Mouse (Mus musculus) neural tube, embryonic 11.5 days (tissue): ENCODE data around the gene Eif3d. TPM values are rescaled to one million over a fixed set of nuclear protein-coding genes. Genes with fewer than 3 reads are reported as not detected.
A peak's percentile ranks its signal among the peaks of the same experiment; 100 is the strongest.

ENCODE experiments used
- ATAC-seq: fragments of 200-750 bp; cut with Nextera tagmentation; 2 replicates; pipeline ENCODE4 v1.8.0; 2017; ENCODE audit warnings: moderate number of reproducible peaks, mild to moderate bottlenecking, moderate TSS enrichment, moderate library complexity; ENCODE audit not compliant: insufficient read depth, low FRiP score, low TSS enrichment
- DNase-seq: peaks from one replicate; pipeline ENCODE4 v3.0.0-alpha.2; 2015; ENCODE audit warnings: low spot score
- H3K27ac ChIP-seq: fragments of 300-500 bp; sonication (generic); 2 replicates; pipeline ENCODE4 v1.5.1; 2014; ENCODE audit warnings: low read depth, mild to moderate bottlenecking, low read length
- H3K27me3 ChIP-seq: fragments of 300-500 bp; sonication (generic); 2 replicates; pipeline ENCODE4 v1.6.1; 2014; ENCODE audit warnings: mild to moderate bottlenecking, low read length, mixed read lengths; ENCODE audit not compliant: control insufficient read depth, insufficient read depth
- H3K36me3 ChIP-seq: fragments of 300-500 bp; sonication (generic); 2 replicates; pipeline ENCODE4 v1.6.1; 2014; ENCODE audit warnings: mild to moderate bottlenecking, low read length, moderate library complexity, mixed read lengths; ENCODE audit not compliant: control insufficient read depth, insufficient read depth
- H3K4me1 ChIP-seq: fragments of 300-500 bp; sonication (generic); 2 replicates; pipeline ENCODE4 v1.6.1; 2014; ENCODE audit warnings: low read length, mixed read lengths; ENCODE audit not compliant: control insufficient read depth, insufficient read depth
- H3K4me2 ChIP-seq: fragments of 300-500 bp; sonication (generic); 2 replicates; pipeline ENCODE4 v1.6.1; 2014; ENCODE audit warnings: low read depth, mild to moderate bottlenecking, moderate library complexity
- H3K4me3 ChIP-seq: fragments of 300-500 bp; sonication (generic); 2 replicates; pipeline ENCODE4 v1.5.1; 2014; ENCODE audit warnings: low read depth, low read length
- H3K9ac ChIP-seq: fragments of 300-500 bp; sonication (generic); 2 replicates; pipeline ENCODE4 v1.6.1; 2014; ENCODE audit warnings: mild to moderate bottlenecking, low read length
- H3K9me3 ChIP-seq: fragments of 300-500 bp; sonication (generic); 2 replicates; pipeline ENCODE4 v1.6.1; 2016; ENCODE audit warnings: low read length; ENCODE audit not compliant: control insufficient read depth
- WGBS: fragments of 180-500 bp; shearing (Covaris S2); extraction: QIAGEN DNeasy Blood & Tissue Kit; methylation state at CpG from one replicate; pipeline ENCODE4 v1.1.7; 2014; 5-methylcytosine and 5-hydroxymethylcytosine counted together
- polyA plus RNA-seq: library from polyadenylated mRNA; unstranded; fragments of >200 nt; fragmentation: Nextera tagmentation; extraction: Ambion mirVana; gene quantifications from 2 replicates; pipeline ENCODE4 v1.2.1, GENCODE M21; 2014

Gene Eif3d
- polyA plus RNA-seq, 1 experiment from 2014 or later: 243 TPM

- no peak overlapping the region for H3K4me2 ChIP-seq
- WGBS: 75% methylated on average over 5 of the region's 5 CpGs
- no peaks in the 10 kb centered on the region for H3K27me3 ChIP-seq
Observed at GRCm38 (mm10) chr15:77938516-77938915, 32.1 kb downstream of the Eif3d start.

DNA sequence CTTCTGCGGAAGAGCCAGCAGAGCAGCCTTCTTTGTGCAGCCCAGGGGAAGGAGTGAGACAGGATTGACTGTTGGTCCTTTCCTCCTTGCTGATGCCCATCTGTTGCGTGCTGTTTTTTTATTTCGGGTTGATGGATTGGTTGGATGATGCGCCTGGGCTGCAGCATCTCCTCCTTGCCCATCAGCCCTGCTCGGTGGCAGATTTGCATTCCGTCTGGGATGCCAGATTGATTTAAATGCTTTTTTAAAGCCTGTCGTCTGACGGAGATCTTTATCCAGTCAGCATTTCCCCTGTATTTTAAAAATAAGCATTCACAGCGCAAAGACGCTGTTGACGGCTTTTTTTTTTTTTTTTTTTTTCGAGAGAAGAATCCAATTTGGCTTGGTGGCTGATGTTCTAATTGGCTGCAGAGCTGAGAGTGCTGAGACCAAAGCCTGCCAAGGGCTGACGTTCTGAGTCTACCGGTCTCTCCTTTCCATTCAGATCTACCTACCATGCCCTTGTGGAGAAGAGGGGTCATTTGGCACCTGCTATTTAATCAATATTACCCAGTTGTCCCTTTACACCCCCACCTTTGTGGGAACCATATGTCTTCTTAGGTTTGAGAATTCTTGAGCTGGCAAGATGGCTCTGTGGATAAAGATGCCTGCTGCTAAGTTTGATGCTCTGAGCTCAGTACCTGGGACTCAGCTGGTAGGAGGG lies 34.8 kb downstream of the Eif3d start:
- DNase-seq (no peak), ATAC-seq (no peak)
- Histone ChIP-seq H3K4me1 (no peaks in the 10 kb centered on the region), H3K4me2 (no peak overlapping the region), H3K9ac (no peak overlapping the region), H3K27ac (no peak overlapping the region), H3K36me3 (no peaks in the 10 kb centered on the region), H3K27me3 (no peaks in the 10 kb centered on the region), H3K9me3 (no peaks in the 10 kb centered on the region), H3K4me3 (no peak overlapping the region)
- WGBS: 78% methylated on average over 14 of the region's 14 CpGs

More at GRCm38 (mm10) chr15:77938516-77938915, 32.1 kb downstream of the Eif3d start:
- Histone ChIP-seq H3K9me3 (no peaks in the 10 kb centered on the region), H3K27ac (no peak overlapping the region), H3K9ac (no peak overlapping the region), H3K4me1 (no peaks in the 10 kb centered on the region), H3K36me3 (no peaks in the 10 kb centered on the region), H3K4me3 (no peak overlapping the region)
- DNase-seq (no peak), ATAC-seq (no peak)

- H3K4me3 ChIP-seq: no peak overlapping the region
- H3K27me3 ChIP-seq: no peaks in the 10 kb centered on the region
- ATAC-seq: no peak
- no peak for DNase-seq
- no peaks in the 10 kb centered on the region for H3K36me3 ChIP-seq
- no peak overlapping the region for H3K4me2 ChIP-seq
- WGBS: 75% methylated on average over 5 of the region's 5 CpGs
- H3K9me3 ChIP-seq: no peaks in the 10 kb centered on the region
- H3K27ac ChIP-seq: no peak overlapping the region
- H3K4me1 ChIP-seq: peaks cover 2% of the 10 kb centered on the region
- no peak overlapping the region for H3K9ac ChIP-seq
Observed at GRCm38 (mm10) chr15:77934968-77935367, 35.6 kb downstream of the Eif3d start.

- no peak overlapping the region for H3K9ac ChIP-seq
- no peaks in the 10 kb centered on the region for H3K36me3 ChIP-seq
- no peaks in the 10 kb centered on the region for H3K9me3 ChIP-seq
- ATAC-seq (no peak), DNase-seq (no peak)
- WGBS: 82% methylated on average over 11 of the region's 11 CpGs
- no peak overlapping the region for H3K27ac ChIP-seq
- peaks cover 8% of the 10 kb centered on the region for H3K4me1 ChIP-seq
- no peak overlapping the region for H3K4me3 ChIP-seq
- H3K4me2 ChIP-seq: no peak overlapping the region
- H3K27me3 ChIP-seq: no peaks in the 10 kb centered on the region
Observed at GRCm38 (mm10) chr15:77934326-77934725, 36.3 kb downstream of the Eif3d start.

DNA sequence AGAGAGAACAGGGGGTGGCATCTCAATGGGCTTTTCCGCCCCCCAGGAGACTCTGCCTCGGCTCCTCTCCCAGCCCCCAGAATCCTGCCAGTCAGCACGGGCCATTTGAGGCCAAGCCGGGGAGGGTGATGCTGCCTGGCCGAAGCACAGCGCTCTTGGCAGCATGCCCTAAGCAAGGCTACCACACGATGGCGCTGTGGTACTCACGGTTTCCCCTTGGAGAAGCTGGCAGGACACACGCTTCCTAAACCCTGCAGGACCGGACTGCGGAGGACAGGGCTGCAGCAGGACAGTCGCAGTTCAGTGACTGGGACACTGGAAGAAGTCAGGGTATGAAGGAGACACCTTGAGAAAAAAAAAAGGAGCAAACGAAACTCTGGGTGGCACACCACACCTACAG lies 36.8 kb downstream of the Eif3d start:
- DNase-seq: peak; percentile 93
- H3K4me3 ChIP-seq: no peak overlapping the region
- no peaks in the 10 kb centered on the region for H3K36me3 ChIP-seq
- under 1% methylated on average over 14 of the region's 14 CpGs for WGBS
- H3K9ac ChIP-seq: no peak overlapping the region; the same call in 1 of the 2 replicates
- no peaks in the 10 kb centered on the region for H3K27me3 ChIP-seq
- peak; percentile 62 for ATAC-seq
- H3K9me3 ChIP-seq: no peaks in the 10 kb centered on the region
- H3K4me2 ChIP-seq: no peak overlapping the region
- no peak overlapping the region for H3K27ac ChIP-seq
- peaks cover 9% of the 10 kb centered on the region for H3K4me1 ChIP-seq

- H3K9ac ChIP-seq: no peak overlapping the region; the same call in 1 of the 2 replicates
- 84% methylated on average over 3 of the region's 3 CpGs for WGBS
- ATAC-seq: no peak
Observed at GRCm38 (mm10) chr15:77933222-77933621, 37.4 kb downstream of the Eif3d start.

GRCm38 (mm10) chr15:77931689-77932016 lies 39.0 kb downstream of the Eif3d start:
- Histone ChIP-seq H3K9me3 (no peaks in the 10 kb centered on the region), H3K27me3 (no peaks in the 10 kb centered on the region), H3K4me1 (peaks cover 16% of the 10 kb centered on the region), H3K36me3 (no peaks in the 10 kb centered on the region), H3K4me2 (no peak overlapping the region), H3K27ac (no peak overlapping the region), H3K4me3 (no peak overlapping the region), H3K9ac (no peak overlapping the region)
- ATAC-seq (no peak), DNase-seq (no peak)
- WGBS: 79% methylated on average over 6 of the region's 6 CpGs

More at GRCm38 (mm10) chr15:77933222-77933621, 37.4 kb downstream of the Eif3d start:
- Histone ChIP-seq H3K4me2 (no peak overlapping the region), H3K4me1 (peaks cover 9% of the 10 kb centered on the region), H3K36me3 (no peaks in the 10 kb centered on the region), H3K9me3 (no peaks in the 10 kb centered on the region), H3K27me3 (no peaks in the 10 kb centered on the region), H3K4me3 (no peak overlapping the region), H3K27ac (no peak overlapping the region)
- DNase-seq: no peak

DNA sequence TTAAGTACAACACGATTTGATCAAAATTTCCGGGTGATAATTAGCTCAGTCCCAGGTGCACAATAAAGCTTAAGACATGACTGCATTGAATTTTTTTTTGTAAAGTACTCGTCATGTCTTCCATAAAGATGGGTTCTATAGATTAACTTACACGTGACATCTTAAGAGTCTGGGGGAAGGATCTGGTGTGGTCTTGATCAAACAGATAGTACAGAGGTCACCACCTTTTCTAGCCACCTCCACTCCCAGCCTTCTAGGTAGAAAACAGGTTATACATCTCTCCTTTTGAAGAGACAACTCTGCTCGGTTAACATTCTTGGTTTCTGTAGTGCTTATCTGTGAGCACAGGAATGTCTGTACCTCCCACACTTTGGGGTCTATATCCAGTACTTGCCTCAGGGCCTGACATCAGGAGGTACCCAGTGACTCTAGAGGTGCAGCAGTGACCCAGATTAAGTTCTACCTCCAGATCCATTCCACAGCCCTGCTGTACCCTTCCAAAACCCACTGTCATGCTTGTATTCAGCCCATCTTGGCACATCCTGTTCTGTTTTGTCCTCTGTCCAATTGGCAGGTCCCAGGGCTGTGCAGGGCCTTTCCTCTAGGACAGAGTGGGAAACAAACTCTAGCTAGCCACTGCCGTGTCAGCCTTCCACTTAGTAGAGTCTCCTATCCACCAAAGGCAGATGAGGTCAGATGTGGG lies 39.5 kb downstream of the Eif3d start:
- Histone ChIP-seq H3K27ac (no peak overlapping the region), H3K9ac (no peak overlapping the region), H3K4me1 (peaks cover 16% of the 10 kb centered on the region), H3K9me3 (no peaks in the 10 kb centered on the region), H3K36me3 (no peaks in the 10 kb centered on the region), H3K4me2 (no peak overlapping the region), H3K4me3 (no peak overlapping the region), H3K27me3 (no peaks in the 10 kb centered on the region)
- DNase-seq: no peak
- no peak for ATAC-seq
- WGBS: 81% methylated on average over 6 of the region's 6 CpGs

DNA sequence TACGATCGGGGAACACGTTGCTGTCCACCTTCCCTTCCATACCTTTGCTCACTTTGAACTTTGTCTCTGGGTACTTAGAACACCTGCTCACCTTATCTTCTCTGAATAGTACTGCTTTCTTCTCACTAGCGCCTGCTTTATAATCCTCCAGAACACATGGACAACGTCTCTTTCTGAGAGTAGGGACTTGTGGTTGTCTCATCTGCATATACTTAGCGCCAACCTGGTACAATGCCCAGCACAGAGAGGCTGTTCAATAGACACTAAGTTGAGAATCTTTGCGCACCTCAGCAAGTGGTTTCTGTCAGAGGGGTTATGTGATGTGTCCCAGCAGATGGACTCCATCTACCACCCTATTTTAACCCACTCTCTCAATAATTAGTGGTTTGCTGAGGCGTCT lies 40.8 kb downstream of the Eif3d start:
- H3K4me3 ChIP-seq: peak overlapping the region; percentile 79
- H3K4me1 ChIP-seq: peaks cover 16% of the 10 kb centered on the region
- H3K9me3 ChIP-seq: no peaks in the 10 kb centered on the region
- H3K9ac ChIP-seq: peak overlapping the region; percentile 64
- H3K27me3 ChIP-seq: no peaks in the 10 kb centered on the region
- H3K27ac ChIP-seq: no peak overlapping the region
- ATAC-seq (no peak), DNase-seq (no peak)
- H3K36me3 ChIP-seq: no peaks in the 10 kb centered on the region; the same call in 1 of the 2 replicates
- WGBS: 58% methylated on average over 8 of the region's 8 CpGs
- peak overlapping the region; percentile 83 for H3K4me2 ChIP-seq
